Mouse (Mus musculus) heart, embryonic 16.5 days (tissue): Measurements from ENCODE around the gene Trpt1. TPM values are rescaled to one million over a fixed set of nuclear protein-coding genes. Genes with fewer than 3 reads are reported as not detected.

Source experiments
- ATAC-seq: fragments of 200-750 bp; cut with Nextera tagmentation; replicated peaks from 2 replicates; pipeline ENCODE4 v1.8.0; 2017; ENCODE audit warnings: moderate number of reproducible peaks; ENCODE audit not compliant: insufficient read depth, low FRiP score; ENCODE audit errors: extremely low read depth
- H3K27ac ChIP-seq: fragments of 300-500 bp; sonication (generic); 2 replicates; pipeline ENCODE4 v1.5.1; 2014; ENCODE audit warnings: mild to moderate bottlenecking, low read length, control low read depth, moderate library complexity
- H3K27me3 ChIP-seq: fragments of 300-500 bp; sonication (generic); 2 replicates; pipeline ENCODE4 v1.6.1; 2014; ENCODE audit warnings: low read length, mixed read lengths; ENCODE audit not compliant: control insufficient read depth, insufficient read depth
- H3K36me3 ChIP-seq: fragments of 300-500 bp; sonication (generic); 2 replicates; pipeline ENCODE4 v1.6.1; 2014; ENCODE audit not compliant: control insufficient read depth, insufficient read depth
- H3K4me1 ChIP-seq: fragments of 300-500 bp; sonication (generic); 2 replicates; pipeline ENCODE4 v1.6.1; 2014; ENCODE audit warnings: low read length, mixed read lengths; ENCODE audit not compliant: control insufficient read depth, insufficient read depth
- H3K4me2 ChIP-seq: fragments of 300-500 bp; sonication (generic); 2 replicates; pipeline ENCODE4 v1.6.1; 2014; ENCODE audit warnings: low read depth, mild to moderate bottlenecking, control low read depth, low read length
- H3K4me3 ChIP-seq: fragments of 300-500 bp; sonication (generic); 2 replicates; pipeline ENCODE4 v1.5.1; 2014; ENCODE audit warnings: mild to moderate bottlenecking, control low read depth, low read length
- H3K9ac ChIP-seq: fragments of 300-500 bp; sonication (generic); 2 replicates; pipeline ENCODE4 v1.6.1; 2014; ENCODE audit warnings: low read length, control low read depth
- H3K9me3 ChIP-seq: fragments of 300-500 bp; sonication (generic); replicated peaks from 2 replicates; pipeline ENCODE4 v1.6.1; 2016; ENCODE audit warnings: low read length; ENCODE audit not compliant: control insufficient read depth
- WGBS: fragments of 180-500 bp; shearing (Covaris S2); extraction: QIAGEN DNeasy Blood & Tissue Kit; methylation state at CpG from one replicate; pipeline ENCODE4 v1.1.7; 2014; 5-methylcytosine and 5-hydroxymethylcytosine counted together
- polyA plus RNA-seq: library from polyadenylated mRNA; unstranded; fragments of >200 nt; fragmentation: Nextera tagmentation; extraction: Ambion mirVana; gene quantifications from 2 replicates; pipeline ENCODE4 v1.2.1, GENCODE M21; 2015

Gene Trpt1
- polyA plus RNA-seq, 1 experiment from 2014 or later = 17.0 TPM

DNA sequence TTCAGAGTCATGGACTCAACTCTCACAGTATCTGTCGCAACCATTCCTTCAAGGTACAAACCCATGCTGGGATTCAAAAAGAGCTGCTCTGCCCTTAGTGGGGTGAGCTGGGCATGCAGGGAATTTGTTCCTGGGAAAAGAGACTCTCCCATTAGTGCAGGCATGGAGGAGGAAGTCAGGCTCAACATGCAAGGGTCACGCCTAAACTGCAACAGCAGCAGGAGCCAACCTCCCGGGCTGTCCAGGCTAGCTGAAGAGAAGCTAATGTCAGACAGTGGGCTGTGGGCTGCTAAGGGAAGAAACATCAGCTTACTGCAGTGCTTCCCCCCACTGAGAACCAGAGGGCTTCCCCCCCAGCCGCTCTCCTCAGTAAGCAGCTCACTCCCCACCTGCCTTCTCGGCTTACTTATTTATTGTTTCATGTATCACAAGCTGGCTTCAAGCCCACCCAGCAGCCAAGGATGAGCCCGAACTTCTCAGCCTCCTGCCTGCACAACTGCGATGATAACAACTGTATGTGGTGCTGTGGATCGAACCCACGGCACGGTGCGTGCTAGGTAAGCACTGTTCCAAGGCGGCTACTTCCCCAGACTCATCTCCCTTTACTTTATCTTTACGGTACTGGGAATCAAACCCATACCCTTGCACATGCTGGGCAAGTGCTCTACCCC, 23.5 kb upstream of the Trpt1 start:
- ATAC-seq = no peak
- Histone ChIP-seq H3K9ac (no peak overlapping the region), H3K4me1 (peaks cover 42% of the 10 kb centered on the region)

DNA sequence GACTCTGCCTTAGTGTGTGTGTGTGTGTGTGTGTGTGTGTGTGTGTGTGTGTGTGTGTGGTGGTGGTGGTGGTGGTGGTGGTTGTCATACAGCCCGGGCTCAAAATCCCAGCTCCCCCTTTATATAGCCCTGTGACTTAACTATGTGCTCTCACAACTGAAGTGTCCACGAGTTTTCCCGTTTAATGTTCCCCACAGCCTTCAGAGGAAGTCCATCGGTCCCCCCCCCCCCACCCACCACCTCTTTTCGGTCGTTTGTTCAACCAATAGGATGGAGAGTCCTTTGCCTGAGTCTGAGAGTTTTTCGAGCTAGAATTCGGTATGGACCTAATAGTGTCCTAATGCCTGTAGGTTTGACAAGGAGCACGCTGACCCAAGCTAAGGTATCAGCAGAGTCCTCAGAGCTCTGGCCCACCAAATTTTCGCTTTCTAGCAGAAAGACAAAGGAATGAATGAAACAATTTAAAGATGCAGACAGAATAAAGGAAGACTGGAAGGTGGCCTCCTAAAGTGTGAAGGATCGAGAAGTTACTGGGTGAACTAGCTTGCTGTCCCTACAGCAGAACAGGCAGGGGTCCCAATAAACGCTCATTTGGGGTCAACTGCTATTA, 22.2 kb upstream of the Trpt1 start:
- peak overlapping the region; percentile 81 for H3K9ac ChIP-seq
- H3K4me2 ChIP-seq = peak overlapping the region; percentile 91
- WGBS = 33% methylated on average over 12 of the region's 12 CpGs
- ATAC-seq = no peak
- peak overlapping the region; percentile 71 for H3K4me3 ChIP-seq
- peaks cover 45% of the 10 kb centered on the region for H3K4me1 ChIP-seq
- no peaks in the 10 kb centered on the region for H3K27me3 ChIP-seq
- peaks cover 16% of the 10 kb centered on the region for H3K36me3 ChIP-seq
- H3K9me3 ChIP-seq = no peaks in the 10 kb centered on the region
- peak overlapping the region; percentile 89 for H3K27ac ChIP-seq

More for the DNA sequence above, 23.5 kb upstream of the Trpt1 start:
- WGBS = 82% methylated on average over 13 of the region's 13 CpGs
- Histone ChIP-seq H3K9me3 (no peaks in the 10 kb centered on the region), H3K4me3 (no peak overlapping the region), H3K27me3 (no peaks in the 10 kb centered on the region), H3K27ac (no peak overlapping the region), H3K4me2 (no peak overlapping the region), H3K36me3 (peaks cover 3% of the 10 kb centered on the region)

DNA sequence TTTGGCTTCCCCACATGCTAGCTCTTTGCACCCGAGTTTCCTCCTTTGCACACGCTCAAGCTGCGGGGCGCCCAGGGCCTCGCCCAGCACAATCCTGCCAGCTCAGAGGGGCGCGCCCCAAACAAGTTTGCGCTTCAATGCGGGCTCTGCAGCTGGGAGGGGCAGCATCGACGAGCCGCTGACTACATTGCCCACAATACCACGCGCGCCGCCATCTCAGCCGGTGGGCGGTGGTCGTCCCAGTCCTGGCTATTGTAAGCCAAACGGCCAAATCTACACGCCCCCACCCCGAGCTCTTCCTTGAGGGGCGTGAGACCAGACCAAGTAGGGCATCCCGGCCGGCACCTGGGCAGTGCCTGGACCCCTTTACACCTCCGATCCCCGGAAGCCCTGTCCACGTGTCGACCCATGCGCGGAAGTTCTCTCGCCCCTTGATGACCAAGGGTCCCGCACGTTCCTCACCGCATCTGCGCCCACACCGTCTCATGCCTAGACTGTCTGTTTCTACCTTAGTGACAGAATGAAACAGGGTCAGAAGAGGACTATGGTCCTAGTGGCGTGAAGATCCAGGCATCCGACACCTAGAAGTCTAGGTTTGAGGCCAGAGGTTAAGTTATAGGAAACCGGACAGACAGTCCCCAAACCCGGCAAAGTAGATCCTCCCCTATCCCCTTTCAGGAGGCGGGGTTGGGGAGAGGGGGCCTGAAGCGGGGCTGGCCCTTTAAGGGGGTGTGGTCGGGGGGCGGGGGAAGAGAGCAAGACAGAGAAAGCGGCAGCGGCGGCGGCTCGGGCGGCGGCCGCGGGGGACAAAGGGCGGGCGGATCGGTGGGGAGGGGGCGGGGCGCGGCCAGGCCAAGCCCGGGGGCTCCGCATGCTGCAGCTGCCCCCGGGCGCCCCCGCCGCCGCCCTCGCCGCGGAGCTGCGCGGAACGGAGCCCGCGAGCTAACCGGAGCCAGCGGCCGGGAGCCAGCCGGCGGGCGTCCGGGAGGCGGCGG, 21.4 kb upstream of the Trpt1 start, which contains the start of gene Ppp1r14b:
Gene Ppp1r14b, plus strand, starts transcription at position 758 of the 995 bp plus-strand sequence.
- WGBS = under 1% methylated on average over 70 of the region's 84 CpGs
- ATAC-seq = peak; percentile 61
- peaks cover 48% of the 10 kb centered on the region for H3K4me1 ChIP-seq

GRCm38 (mm10) chr19:6975537-6976521, 20.1 kb upstream of the Trpt1 start, which contains the start of gene Plcb3:
Gene Plcb3, minus strand, starts transcription at chr19:6976470.
- Histone ChIP-seq H3K27me3 (no peaks in the 10 kb centered on the region), H3K4me3 (peak within 1 kb of the TSS; percentile 71), H3K9me3 (no peaks in the 10 kb centered on the region), H3K27ac (peak within 1 kb of the TSS; percentile 89), H3K4me2 (peak within 1 kb of the TSS; percentile 91), H3K9ac (peak within 1 kb of the TSS; percentile 81), H3K4me1 (peaks cover 38% of the 10 kb centered on the region), H3K36me3 (peaks cover 16% of the 10 kb centered on the region)
- ATAC-seq = no peak
- 1% methylated on average over 16 of the region's 16 CpGs for WGBS

More for the DNA sequence above, 21.4 kb upstream of the Trpt1 start, which contains the start of gene Ppp1r14b:
- Histone ChIP-seq H3K4me2 (peak within 1 kb of the TSS; percentile 91), H3K27ac (peak within 1 kb of the TSS; percentile 89), H3K27me3 (no peaks in the 10 kb centered on the region), H3K36me3 (peaks cover 16% of the 10 kb centered on the region), H3K9me3 (no peaks in the 10 kb centered on the region), H3K9ac (peak within 1 kb of the TSS; percentile 81), H3K4me3 (peak within 1 kb of the TSS; percentile 71)

- Histone ChIP-seq H3K27ac (peak overlapping the region; percentile 98; the same call in 1 of the 2 replicates), H3K9ac (peak overlapping the region; percentile 81), H3K4me1 (peaks cover 40% of the 10 kb centered on the region), H3K9me3 (no peaks in the 10 kb centered on the region), H3K4me2 (peak overlapping the region; percentile 75), H3K27me3 (no peaks in the 10 kb centered on the region), H3K4me3 (peak overlapping the region; percentile 61), H3K36me3 (peaks cover 27% of the 10 kb centered on the region)
- no peak for ATAC-seq
- 69% methylated on average over 13 of the region's 13 CpGs for WGBS
These were observed 17.9 kb upstream of the Trpt1 start for GRCm38 (mm10) chr19:6977759-6978638.

GRCm38 (mm10) chr19:6978639-6978974, 17.3 kb upstream of the Trpt1 start:
- peaks cover 30% of the 10 kb centered on the region for H3K36me3 ChIP-seq
- WGBS = 30% methylated on average over 3 of the region's 3 CpGs
- H3K4me1 ChIP-seq = peaks cover 40% of the 10 kb centered on the region
- no peaks in the 10 kb centered on the region for H3K9me3 ChIP-seq
- peak overlapping the region; percentile 61 for H3K4me3 ChIP-seq
- H3K9ac ChIP-seq = peak overlapping the region; percentile 81
- no peak for ATAC-seq
- H3K4me2 ChIP-seq = peak overlapping the region; percentile 75
- H3K27ac ChIP-seq = peak overlapping the region; percentile 98; the same call in 1 of the 2 replicates
- no peaks in the 10 kb centered on the region for H3K27me3 ChIP-seq

DNA sequence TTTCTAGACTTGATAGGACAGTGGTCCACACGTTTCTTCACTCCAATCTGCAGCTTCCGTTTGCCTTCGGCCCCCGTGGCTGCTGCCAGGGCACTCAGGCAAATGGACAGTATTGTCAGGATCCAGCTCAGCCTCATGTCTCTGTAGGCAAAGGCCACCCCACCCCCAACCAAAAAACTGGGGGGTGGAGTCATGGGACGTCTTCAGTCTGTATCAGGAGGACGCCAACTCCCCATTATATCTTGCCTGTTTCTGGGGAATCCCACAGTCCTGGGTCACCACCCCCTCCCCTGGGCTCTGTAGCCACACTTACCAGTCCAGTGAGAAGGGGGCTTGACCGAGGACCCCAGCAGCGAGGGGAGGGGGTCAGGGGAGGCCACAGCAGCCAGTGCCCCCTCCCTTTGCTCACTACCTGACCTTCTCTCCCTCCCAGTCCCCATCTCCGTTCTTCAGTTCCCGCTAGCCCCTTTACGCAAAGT, 16.9 kb upstream of the Trpt1 start:
- peak overlapping the region; percentile 75 for H3K4me2 ChIP-seq
- H3K9me3 ChIP-seq = no peaks in the 10 kb centered on the region
- WGBS = 7% methylated on average over 11 of the region's 11 CpGs
- peaks cover 35% of the 10 kb centered on the region for H3K4me1 ChIP-seq
- peak overlapping the region; percentile 98 for H3K27ac ChIP-seq
- peak overlapping the region; percentile 61 for H3K4me3 ChIP-seq
- ATAC-seq = no peak
- H3K36me3 ChIP-seq = peaks cover 34% of the 10 kb centered on the region
- H3K27me3 ChIP-seq = no peaks in the 10 kb centered on the region
- H3K9ac ChIP-seq = peak overlapping the region; percentile 81
